Mouse (Mus musculus) CH12.LX (cell line): ENCODE measurements around the gene March6.

ENCODE experiments used
- BHLHE40 ChIP-seq: IDR thresholded peaks from 2 replicates; pipeline ENCODE4 v1.6.1; 2011; ENCODE audit warnings: mild to moderate bottlenecking, low read depth, low read length, improper control_type of control experiment
- CHD2 ChIP-seq: IDR thresholded peaks from 2 replicates; pipeline ENCODE4 v1.6.1; 2011; ENCODE audit warnings: low read length, improper control_type of control experiment
- CTCF ChIP-seq, 2 experiments: IDR thresholded peaks in 1 of 2; conservative IDR thresholded peaks in 1 of 2; 2 replicates each; pipeline ENCODE4 v1.5.1; 2011 to 2012; ENCODE audit warnings: low read depth in 2 of 2, low read length in 2 of 2, improper control_type of control experiment in 1 of 2, inconsistent platforms in 1 of 2, mild to moderate bottlenecking in 1 of 2, moderate library complexity in 1 of 2
- E2F4 ChIP-seq: IDR thresholded peaks from 2 replicates; pipeline ENCODE4 v1.6.1; 2011; ENCODE audit warnings: low read depth, low read length, improper control_type of control experiment; ENCODE audit not compliant: insufficient replicate concordance
- MAFK ChIP-seq: IDR thresholded peaks from 2 replicates; pipeline ENCODE4 v1.6.1; 2011; ENCODE audit warnings: low read length, improper control_type of control experiment; ENCODE audit not compliant: insufficient replicate concordance
- MAX ChIP-seq: IDR thresholded peaks from 2 replicates; pipeline ENCODE4 v1.6.1; 2011; ENCODE audit warnings: low read length, improper control_type of control experiment
- POLR2A ChIP-seq: IDR thresholded peaks from 2 replicates; pipeline ENCODE4 v1.6.1; 2011; ENCODE audit warnings: low read depth, mild to moderate bottlenecking, improper control_type of control experiment, low read length
- POLR2AphosphoS2 ChIP-seq: IDR thresholded peaks from 2 replicates; pipeline ENCODE4 v1.6.1; 2011; ENCODE audit warnings: low read depth, low read length, improper control_type of control experiment
- UBTF ChIP-seq: IDR thresholded peaks from 2 replicates; pipeline ENCODE4 v1.6.1; 2012; ENCODE audit warnings: low read depth, mild to moderate bottlenecking, inconsistent platforms, low read length, improper control_type of control experiment, moderate library complexity
- ZC3H11A ChIP-seq: IDR thresholded peaks from 2 replicates; pipeline ENCODE4 v1.6.1; 2012; ENCODE audit warnings: low read depth, mild to moderate bottlenecking, inconsistent platforms, low read length, improper control_type of control experiment
- ZKSCAN1 ChIP-seq: IDR thresholded peaks from 2 replicates; pipeline ENCODE4 v1.6.1; 2012; ENCODE audit warnings: low read depth, inconsistent platforms, low read length, improper control_type of control experiment, borderline replicate concordance

DNA sequence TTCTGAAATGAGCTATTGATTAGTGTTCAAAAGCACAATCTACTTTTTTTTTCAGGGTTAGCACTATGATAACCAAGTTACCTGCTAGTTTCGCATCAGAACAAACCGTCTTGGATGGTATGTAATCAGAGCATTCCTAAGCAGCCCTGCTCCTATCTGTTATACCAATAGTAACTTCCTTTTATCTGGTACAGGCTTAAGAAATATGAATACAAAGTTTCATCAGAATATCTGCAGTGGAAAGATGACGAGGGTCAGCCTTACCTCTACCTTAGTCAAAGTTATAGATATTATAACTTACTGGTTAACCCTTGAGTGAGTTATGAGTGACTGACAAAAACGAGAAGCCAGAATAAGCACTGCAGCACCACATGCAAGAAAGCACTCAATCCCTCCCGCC lies 64.6 kb downstream of the March6 start:
- TF ChIP-seq MAFK (no peak), UBTF (no peak), CTCF (conservative IDR thresholded peaks at IDR 0.05 in 1 of 2, IDR thresholded peaks at IDR 0.05 in 1 of 2; ENCODE audit: low read depth in 2 of 2, low read length in 2 of 2) (no peak), POLR2AphosphoS2 (no peak), POLR2A (no peak), MAX (no peak), CHD2 (no peak), ZKSCAN1 (no peak), BHLHE40 (no peak), E2F4 (no peak), ZC3H11A (no peak)
